Mouse (Mus musculus) hindbrain, postnatal 0 days (tissue): ENCODE results near the gene Phactr2. TPM values are rescaled to one million over a fixed set of nuclear protein-coding genes. Genes with fewer than 3 reads are reported as not detected.

Experiments
- ATAC-seq: fragments of 200-750 bp; cut with Nextera tagmentation; 2 replicates; pipeline ENCODE4 v1.8.0; 2017; ENCODE audit warnings: mild to moderate bottlenecking, moderate TSS enrichment, moderate library complexity
- DNase-seq: peaks from one replicate; pipeline ENCODE4 v3.0.0-alpha.2; 2015; ENCODE audit warnings: low spot score
- H3K27ac ChIP-seq: fragments of 300-500 bp; sonication (generic); 2 replicates; pipeline ENCODE4 v1.5.1; 2014; ENCODE audit warnings: mild to moderate bottlenecking
- H3K27me3 ChIP-seq: fragments of 300-500 bp; sonication (generic); 2 replicates; pipeline ENCODE4 v1.6.1; 2014; ENCODE audit warnings: low read length, mixed read lengths; ENCODE audit not compliant: insufficient read depth
- H3K36me3 ChIP-seq: fragments of 300-500 bp; sonication (generic); 2 replicates; pipeline ENCODE4 v1.6.1; 2014; ENCODE audit warnings: low read length, mixed read lengths; ENCODE audit not compliant: insufficient read depth
- H3K4me1 ChIP-seq: fragments of 300-500 bp; sonication (generic); 2 replicates; pipeline ENCODE4 v1.6.1; 2014; ENCODE audit warnings: antibody characterized with exemption, low read length, mixed read lengths; ENCODE audit not compliant: insufficient read depth
- H3K4me2 ChIP-seq: fragments of 300-500 bp; sonication (generic); 2 replicates; pipeline ENCODE4 v1.6.1; 2014; ENCODE audit warnings: low read depth, mild to moderate bottlenecking, low read length, moderate library complexity, mixed read lengths
- H3K4me3 ChIP-seq: fragments of 300-500 bp; sonication (generic); 2 replicates; pipeline ENCODE4 v1.5.1; 2014; ENCODE audit warnings: low read length
- H3K9ac ChIP-seq: fragments of 300-500 bp; sonication (generic); replicated peaks from 2 replicates; pipeline ENCODE4 v1.6.1; 2014; ENCODE audit warnings: mild to moderate bottlenecking, low read length, moderate library complexity, mixed read lengths
- H3K9me3 ChIP-seq: fragments of 300-500 bp; sonication (generic); 2 replicates; pipeline ENCODE4 v1.6.1; 2016; ENCODE audit warnings: low read length, mixed read lengths
- CTCF ChIP-seq: IDR thresholded peaks from 2 replicates; pipeline ENCODE4 v1.5.1; 2016; ENCODE audit warnings: antibody characterized with exemption, control low read depth, low read depth
- WGBS: fragments of 180-500 bp; shearing (Covaris S2); extraction: QIAGEN DNeasy Blood & Tissue Kit; methylation state at CpG from one replicate; pipeline ENCODE4 v1.1.7; 2014; 5-methylcytosine and 5-hydroxymethylcytosine counted together
- polyA plus RNA-seq: library from polyadenylated mRNA; unstranded; fragments of >200 nt; fragmentation: Nextera tagmentation; extraction: Ambion mirVana; gene quantifications from 2 replicates; pipeline ENCODE4 v1.2.1, GENCODE M21; 2015
- total RNA-seq: library from RNA; depleted of rRNA; stranded (reverse); fragments of >200 nt; gene quantifications from 2 replicates; pipeline ENCODE4 v1.2.3, GENCODE M21; 2014

Phactr2 gene
- total and polyA plus RNA-seq, 2 experiments from 2014 or later = 10.2 to 11.8 TPM

- Histone ChIP-seq H3K9me3 (no peaks in the 10 kb centered on the region), H3K36me3 (no peaks in the 10 kb centered on the region), H3K4me1 (no peaks in the 10 kb centered on the region), H3K9ac (no peak overlapping the region), H3K27me3 (no peaks in the 10 kb centered on the region), H3K4me2 (no peak overlapping the region), H3K4me3 (no peak overlapping the region), H3K27ac (no peak overlapping the region)
- no peak for TF ChIP-seq CTCF
- no peak for ATAC-seq
- 86% methylated on average over 4 of the region's 4 CpGs for WGBS
- DNase-seq = no peak
Measured at GRCm38 (mm10) chr10:13274699-13275098, 199.5 kb downstream of the Phactr2 start.

DNA sequence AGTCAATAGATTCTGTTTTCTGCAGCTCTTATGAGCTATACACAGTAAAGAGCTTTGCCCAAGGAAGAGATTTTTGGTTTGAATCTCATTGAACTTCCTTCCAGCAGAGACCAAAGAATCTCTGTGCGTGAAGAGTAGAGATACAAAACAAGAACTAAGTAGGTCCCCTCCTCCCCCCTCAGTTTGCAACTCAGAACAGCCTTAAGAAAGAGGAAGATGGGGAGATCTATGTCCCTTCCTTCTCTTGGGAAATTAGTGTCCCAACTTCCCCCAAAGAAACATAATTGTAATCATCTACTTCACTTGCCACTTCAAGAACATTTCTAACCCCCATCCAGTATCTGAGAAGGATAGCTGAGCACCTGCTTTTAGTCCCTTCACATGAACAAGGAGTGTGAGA is 200.5 kb downstream of the Phactr2 start:
- ATAC-seq (no peak), DNase-seq (no peak)
- no peaks in the 10 kb centered on the region for H3K4me1 ChIP-seq
- no peaks in the 10 kb centered on the region for H3K9me3 ChIP-seq
- H3K9ac ChIP-seq = no peak overlapping the region
- WGBS = 78% methylated on average over 1 of the region's 1 CpGs
- no peak overlapping the region for H3K27ac ChIP-seq
- TF ChIP-seq CTCF = no peak
- no peaks in the 10 kb centered on the region for H3K36me3 ChIP-seq
- no peaks in the 10 kb centered on the region for H3K27me3 ChIP-seq
- H3K4me3 ChIP-seq = no peak overlapping the region
- no peak overlapping the region for H3K4me2 ChIP-seq

DNA sequence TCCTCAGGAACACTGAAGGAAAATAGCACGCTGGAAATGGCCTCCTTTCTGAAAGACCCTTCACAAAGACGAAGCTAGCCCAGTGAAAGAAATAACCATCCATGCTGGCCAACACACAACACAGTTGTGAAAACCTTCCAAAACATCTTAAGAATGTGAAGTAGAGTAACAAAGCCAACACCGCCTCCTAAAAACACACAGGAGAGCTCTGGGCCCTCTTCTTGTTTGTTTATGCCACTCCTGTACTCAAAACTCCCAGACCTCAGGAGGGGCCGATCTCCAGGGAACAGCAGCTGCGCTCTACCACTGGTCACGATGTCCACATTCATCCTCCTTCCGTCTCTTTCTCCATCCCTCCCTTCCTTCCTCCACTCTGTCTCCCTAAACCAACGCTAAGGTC is 202.5 kb downstream of the Phactr2 start:
- 86% methylated on average over 8 of the region's 8 CpGs for WGBS
- no peak for ATAC-seq
- DNase-seq = no peak

GRCm38 (mm10) chr10:13271099-13271498 is 203.1 kb downstream of the Phactr2 start:
- Histone ChIP-seq H3K4me1 (no peaks in the 10 kb centered on the region), H3K27ac (no peak overlapping the region), H3K4me2 (no peak overlapping the region), H3K4me3 (no peak overlapping the region), H3K9ac (no peak overlapping the region), H3K36me3 (no peaks in the 10 kb centered on the region), H3K9me3 (no peaks in the 10 kb centered on the region), H3K27me3 (no peaks in the 10 kb centered on the region)
- TF ChIP-seq CTCF = no peak
- WGBS = 77% methylated on average over 7 of the region's 7 CpGs
- DNase-seq (no peak), ATAC-seq (no peak)

More for the DNA sequence above, 202.5 kb downstream of the Phactr2 start:
- no peak overlapping the region for H3K27ac ChIP-seq
- no peak overlapping the region for H3K4me2 ChIP-seq
- no peak overlapping the region for H3K9ac ChIP-seq
- H3K9me3 ChIP-seq = no peaks in the 10 kb centered on the region
- H3K36me3 ChIP-seq = no peaks in the 10 kb centered on the region
- H3K27me3 ChIP-seq = no peaks in the 10 kb centered on the region
- H3K4me3 ChIP-seq = no peak overlapping the region
- no peak for TF ChIP-seq CTCF
- no peaks in the 10 kb centered on the region for H3K4me1 ChIP-seq

DNA sequence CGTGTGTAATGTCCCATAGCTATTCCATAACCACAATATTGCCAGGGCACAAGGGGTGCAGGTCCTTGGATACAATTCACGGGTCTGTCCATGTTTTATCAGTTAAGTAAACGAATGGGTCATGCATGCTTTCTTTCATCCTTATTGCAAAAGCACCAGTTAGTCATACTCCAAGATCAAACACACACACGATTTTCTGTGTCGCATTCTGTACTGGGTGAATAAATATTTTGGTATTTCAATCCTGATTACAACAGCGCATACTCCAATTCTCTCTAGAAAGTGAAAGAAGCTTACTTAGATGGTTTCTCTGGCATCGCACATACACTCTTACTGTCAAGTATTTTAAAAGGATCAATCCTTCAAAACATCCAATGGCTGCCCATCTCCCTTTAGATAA is 203.9 kb downstream of the Phactr2 start:
- Histone ChIP-seq H3K36me3 (no peaks in the 10 kb centered on the region), H3K4me1 (no peaks in the 10 kb centered on the region), H3K9me3 (no peaks in the 10 kb centered on the region), H3K4me2 (no peak overlapping the region), H3K27me3 (no peaks in the 10 kb centered on the region), H3K27ac (no peak overlapping the region), H3K9ac (no peak overlapping the region), H3K4me3 (no peak overlapping the region)
- 90% methylated on average over 7 of the region's 7 CpGs for WGBS
- TF ChIP-seq CTCF = no peak
- DNase-seq (no peak), ATAC-seq (no peak)

DNA sequence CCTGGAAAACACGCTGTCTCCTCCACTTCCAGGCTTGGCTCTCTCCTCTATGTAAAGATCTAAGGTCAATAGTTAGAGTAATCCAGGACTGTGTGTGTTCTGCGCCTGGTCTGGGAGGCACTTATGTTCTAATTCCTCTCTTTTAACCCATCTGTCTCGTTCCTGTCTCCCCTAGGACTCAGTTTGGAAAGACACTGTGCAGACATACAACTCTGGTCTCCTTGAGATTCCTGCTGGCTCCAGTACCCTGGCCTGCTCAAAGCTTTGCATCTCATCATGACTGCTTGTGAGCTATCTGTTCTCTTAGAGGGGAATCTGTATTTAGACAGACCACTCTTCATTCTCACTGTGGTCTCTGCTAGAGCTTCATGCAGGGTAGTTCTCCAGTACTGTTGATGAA is 215.0 kb downstream of the Phactr2 start:
- WGBS = 78% methylated on average over 3 of the region's 3 CpGs

GRCm38 (mm10) chr10:13256196-13256595 is 218.0 kb downstream of the Phactr2 start:
- H3K27ac ChIP-seq = no peak overlapping the region
- DNase-seq (no peak), ATAC-seq (no peak)
- H3K9ac ChIP-seq = no peak overlapping the region
- no peaks in the 10 kb centered on the region for H3K4me1 ChIP-seq
- H3K4me2 ChIP-seq = no peak overlapping the region
- no peaks in the 10 kb centered on the region for H3K9me3 ChIP-seq
- no peak overlapping the region for H3K4me3 ChIP-seq
- H3K27me3 ChIP-seq = no peaks in the 10 kb centered on the region
- no peak for TF ChIP-seq CTCF
- no peaks in the 10 kb centered on the region for H3K36me3 ChIP-seq
- WGBS = 81% methylated on average over 7 of the region's 7 CpGs

More for the DNA sequence above, 215.0 kb downstream of the Phactr2 start:
- H3K9ac ChIP-seq = no peak overlapping the region
- TF ChIP-seq CTCF = no peak
- ATAC-seq (no peak), DNase-seq (no peak)
- H3K4me3 ChIP-seq = no peak overlapping the region
- H3K27ac ChIP-seq = no peak overlapping the region
- H3K4me2 ChIP-seq = no peak overlapping the region
- no peaks in the 10 kb centered on the region for H3K27me3 ChIP-seq
- H3K36me3 ChIP-seq = no peaks in the 10 kb centered on the region
- H3K4me1 ChIP-seq = no peaks in the 10 kb centered on the region
- no peaks in the 10 kb centered on the region for H3K9me3 ChIP-seq
